Mouse (Mus musculus): ENCODE data around the gene Il2ra.

DNA sequence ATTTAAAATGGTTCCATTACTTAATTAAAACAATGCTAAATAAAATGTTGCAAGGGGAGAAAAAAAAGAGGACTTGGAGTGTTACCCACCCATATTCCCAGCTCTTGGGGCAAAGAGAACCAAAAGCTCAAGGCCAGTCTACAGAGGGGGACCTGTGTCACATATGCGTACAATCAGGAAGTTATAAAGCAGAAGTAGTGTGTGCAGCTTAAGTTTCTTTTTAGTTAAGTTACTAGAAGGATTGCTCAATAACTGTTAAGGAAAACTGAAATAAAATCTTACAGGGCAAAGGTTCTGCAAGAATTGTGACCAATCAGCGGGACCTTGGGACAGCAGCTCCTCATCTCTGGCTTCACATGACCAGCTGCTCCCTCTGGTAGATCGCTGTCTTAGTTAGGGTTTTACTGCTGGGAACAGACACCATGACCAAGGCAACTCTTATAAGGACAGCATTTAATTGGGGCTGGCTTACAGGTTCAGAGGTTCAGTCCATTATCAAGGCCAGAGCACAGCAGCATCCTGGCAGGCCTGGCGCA is 97.0 kb downstream of the Il2ra start:
- TF ChIP-seq CTCF (IDR thresholded peaks at IDR 0.05; ENCODE audit: borderline replicate concordance, control insufficient read depth, extremely low read depth, insufficient read depth, low read length, poor library complexity) = no peak
- TF ChIP-seq POLR2A (IDR thresholded peaks at IDR 0.05; ENCODE audit: control insufficient read depth, extremely low read depth, insufficient read depth, low read length, poor library complexity) = no peak
